Mouse (Mus musculus): ENCODE data around the gene Yipf3. TPM values are rescaled to one million over a fixed set of nuclear protein-coding genes. Genes with fewer than 3 reads are reported as not detected.

The Yipf3 gene
- polyA plus RNA-seq, 1 experiment = 143 TPM

- Histone ChIP-seq H3K27ac (ENCODE audit: insufficient read depth, low read depth, low read length) (no peak overlapping the region), H3K4me3 (ENCODE audit: insufficient read depth, low read length) (no peak overlapping the region), H3K4me1 (ENCODE audit: control insufficient read depth, insufficient read depth, low read length) (no peaks in the 10 kb centered on the region)
- TF ChIP-seq POLR2A (IDR thresholded peaks at IDR 0.05; ENCODE audit: borderline replicate concordance, low read depth, low read length) (no peak), CTCF (IDR thresholded peaks at IDR 0.05; ENCODE audit: low read depth, low read length) (no peak)
Measured at GRCm38 (mm10) chr17:46237480-46237879, 10.4 kb upstream of the Yipf3 start.

DNA sequence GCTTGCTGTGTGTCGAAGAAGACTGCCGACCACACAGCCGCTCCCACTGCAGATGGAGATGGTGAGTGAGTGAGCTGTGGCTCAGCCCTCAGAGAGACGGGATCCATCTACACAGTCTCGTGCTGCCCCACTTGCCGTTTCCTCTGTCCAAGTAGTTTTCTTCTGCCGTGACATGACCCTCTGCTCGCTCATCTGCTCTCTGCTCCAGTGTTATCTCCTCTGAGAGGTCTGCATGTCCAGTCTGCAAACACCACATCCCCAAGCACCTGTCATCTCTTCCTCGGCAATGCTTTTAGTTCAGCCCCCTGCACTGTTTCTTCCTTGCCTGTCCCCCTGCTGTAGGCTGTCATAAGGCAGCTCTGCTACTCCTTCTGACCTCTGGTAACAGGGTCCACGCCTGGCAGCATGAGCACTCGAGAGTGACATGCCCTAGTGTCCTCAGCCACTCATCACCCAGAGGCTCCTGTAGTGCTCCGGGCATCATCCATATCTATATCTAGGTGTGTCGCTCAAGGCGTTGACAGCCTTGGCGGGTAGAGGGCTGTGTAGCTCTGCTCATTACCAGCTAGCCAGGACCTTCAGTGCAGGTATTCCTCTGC lies 8.3 kb upstream of the Yipf3 start:
- no peak overlapping the region for H3K27ac ChIP-seq (ENCODE audit: insufficient read depth, low read depth, low read length)
- H3K4me1 ChIP-seq (ENCODE audit: control insufficient read depth, insufficient read depth, low read length) = no peaks in the 10 kb centered on the region
- no peak overlapping the region for H3K4me3 ChIP-seq (ENCODE audit: insufficient read depth, low read length)
- TF ChIP-seq POLR2A (IDR thresholded peaks at IDR 0.05; ENCODE audit: borderline replicate concordance, low read depth, low read length) = no peak
- TF ChIP-seq CTCF (IDR thresholded peaks at IDR 0.05; ENCODE audit: low read depth, low read length) = no peak

DNA sequence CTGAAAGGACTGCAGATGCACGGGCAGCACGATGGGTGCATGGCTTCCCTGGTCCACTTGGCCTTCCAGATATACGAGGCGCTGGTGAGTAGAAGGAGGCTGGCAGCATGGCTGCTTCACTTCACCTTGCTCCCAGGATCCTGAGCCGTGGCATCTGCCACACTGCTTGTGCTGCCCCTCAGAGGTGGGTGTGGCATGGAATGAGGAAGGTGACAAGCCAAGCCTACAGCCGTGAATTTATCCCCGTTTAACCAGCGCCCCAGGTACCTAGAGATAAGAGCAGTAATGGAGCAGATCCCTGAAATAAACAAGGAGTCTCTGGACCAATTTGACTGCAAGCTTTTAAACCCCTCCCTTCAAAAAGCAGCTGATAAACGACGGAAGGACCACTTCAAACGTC lies 6.4 kb upstream of the Yipf3 start:
- no peak for TF ChIP-seq CTCF (IDR thresholded peaks at IDR 0.05; ENCODE audit: low read depth, low read length)

GRCm38 (mm10) chr17:46242274-46242673 lies 5.6 kb upstream of the Yipf3 start:
- no peak for TF ChIP-seq POLR2A (IDR thresholded peaks at IDR 0.05; ENCODE audit: borderline replicate concordance, low read depth, low read length)
- TF ChIP-seq CTCF (IDR thresholded peaks at IDR 0.05; ENCODE audit: low read depth, low read length) = no peak
- H3K27ac ChIP-seq (ENCODE audit: insufficient read depth, low read depth, low read length) = no peak overlapping the region
- H3K4me1 ChIP-seq (ENCODE audit: control insufficient read depth, insufficient read depth, low read length) = peaks cover 6% of the 10 kb centered on the region
- H3K4me3 ChIP-seq (ENCODE audit: insufficient read depth, low read length) = no peak overlapping the region

More for the DNA sequence above, 6.4 kb upstream of the Yipf3 start:
- Histone ChIP-seq H3K4me1 (ENCODE audit: control insufficient read depth, insufficient read depth, low read length) (peaks cover under 1% of the 10 kb centered on the region), H3K27ac (ENCODE audit: insufficient read depth, low read depth, low read length) (no peak overlapping the region), H3K4me3 (ENCODE audit: insufficient read depth, low read length) (no peak overlapping the region)

DNA sequence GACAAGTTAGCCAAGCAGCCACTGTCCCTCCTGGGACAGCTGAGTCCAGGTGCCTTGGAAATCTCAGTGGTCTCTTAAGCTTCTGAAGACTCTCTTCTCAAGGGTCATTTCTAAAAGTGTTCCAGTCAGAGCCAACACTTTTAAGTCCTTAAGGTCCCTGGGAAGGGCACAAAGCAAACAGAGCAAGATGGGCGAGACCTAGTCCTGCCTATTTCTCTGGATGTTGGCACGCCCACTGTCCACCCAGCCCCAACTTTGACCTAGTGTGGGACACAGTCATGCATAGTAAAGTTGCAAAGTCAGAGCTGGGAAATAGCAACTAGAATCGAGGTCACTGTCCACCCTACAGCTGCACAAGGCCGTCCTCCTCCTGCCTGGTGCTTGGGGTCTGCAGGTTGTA lies 4.9 kb upstream of the Yipf3 start:
- Histone ChIP-seq H3K4me3 (ENCODE audit: insufficient read depth, low read length) (no peak overlapping the region), H3K4me1 (ENCODE audit: control insufficient read depth, insufficient read depth, low read length) (peaks cover 6% of the 10 kb centered on the region), H3K27ac (ENCODE audit: insufficient read depth, low read depth, low read length) (no peak overlapping the region)
- TF ChIP-seq POLR2A (IDR thresholded peaks at IDR 0.05; ENCODE audit: borderline replicate concordance, low read depth, low read length) = no peak
- TF ChIP-seq CTCF (IDR thresholded peaks at IDR 0.05; ENCODE audit: low read depth, low read length) = no peak

DNA sequence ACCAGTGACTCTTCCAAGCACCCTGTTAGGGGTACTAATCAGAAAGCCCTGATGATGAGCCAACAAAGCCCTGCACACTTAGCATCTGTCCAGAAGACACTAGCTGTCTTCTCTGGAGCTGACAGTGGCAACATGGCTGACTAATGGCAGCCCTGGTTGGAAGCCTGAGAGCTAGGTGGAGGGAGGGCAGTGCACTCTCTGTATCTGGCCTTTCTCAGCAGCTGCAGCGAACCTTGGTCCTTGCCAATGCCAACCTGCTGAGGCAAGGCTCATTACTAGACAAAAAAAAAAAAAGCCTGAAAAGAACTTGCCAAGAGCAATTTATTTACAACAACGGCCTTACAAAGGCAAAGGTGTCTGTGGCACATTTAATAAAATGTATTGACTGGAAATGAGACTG lies 4.3 kb upstream of the Yipf3 start:
- Histone ChIP-seq H3K27ac (ENCODE audit: insufficient read depth, low read depth, low read length) (no peak overlapping the region), H3K4me1 (ENCODE audit: control insufficient read depth, insufficient read depth, low read length) (peaks cover 6% of the 10 kb centered on the region), H3K4me3 (ENCODE audit: insufficient read depth, low read length) (no peak overlapping the region)
- no peak for TF ChIP-seq CTCF (IDR thresholded peaks at IDR 0.05; ENCODE audit: low read depth, low read length)
- no peak for TF ChIP-seq POLR2A (IDR thresholded peaks at IDR 0.05; ENCODE audit: borderline replicate concordance, low read depth, low read length)

DNA sequence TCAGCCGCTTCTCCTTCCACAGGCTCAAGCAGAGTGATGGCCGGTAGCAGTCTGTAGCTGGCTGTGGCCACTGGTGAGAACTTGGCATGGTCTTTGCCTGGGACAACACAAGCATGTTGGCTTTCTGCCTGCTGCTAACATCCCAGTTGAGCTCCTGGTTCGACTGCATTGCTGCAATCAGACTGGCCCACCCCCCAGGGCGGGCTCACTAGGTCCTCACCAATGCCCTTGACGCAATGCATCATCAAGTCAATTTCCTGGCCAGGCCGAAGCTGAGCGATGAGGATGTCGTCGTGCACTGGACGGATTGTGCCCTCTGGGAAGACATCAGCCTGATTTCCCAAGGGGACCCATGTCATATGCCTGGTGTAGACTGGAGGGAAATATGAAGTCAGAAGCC lies 3.3 kb upstream of the Yipf3 start:
- Histone ChIP-seq H3K4me1 (ENCODE audit: control insufficient read depth, insufficient read depth, low read length) (peaks cover 9% of the 10 kb centered on the region), H3K27ac (ENCODE audit: insufficient read depth, low read depth, low read length) (no peak overlapping the region), H3K4me3 (ENCODE audit: insufficient read depth, low read length) (no peak overlapping the region)
- no peak for TF ChIP-seq CTCF (IDR thresholded peaks at IDR 0.05; ENCODE audit: low read depth, low read length)

GRCm38 (mm10) chr17:46248189-46248522 lies 276 bp downstream of the Yipf3 start:
- TF ChIP-seq POLR2A (IDR thresholded peaks at IDR 0.05; ENCODE audit: borderline replicate concordance, low read depth, low read length) (no peak), CTCF (IDR thresholded peaks at IDR 0.05; ENCODE audit: low read depth, low read length) (no peak)
- Histone ChIP-seq H3K4me3 (ENCODE audit: insufficient read depth, low read length) (peak overlapping the region; percentile 73), H3K4me1 (ENCODE audit: control insufficient read depth, insufficient read depth, low read length) (peaks cover 9% of the 10 kb centered on the region)

GRCm38 (mm10) chr17:46251174-46251573 lies 3.3 kb downstream of the Yipf3 start:
- Histone ChIP-seq H3K27ac (ENCODE audit: insufficient read depth, low read depth, low read length) (no peak overlapping the region), H3K4me3 (ENCODE audit: insufficient read depth, low read length) (no peak overlapping the region), H3K4me1 (ENCODE audit: control insufficient read depth, insufficient read depth, low read length) (peaks cover 11% of the 10 kb centered on the region)
- TF ChIP-seq CTCF (IDR thresholded peaks at IDR 0.05; ENCODE audit: low read depth, low read length) (no peak), POLR2A (IDR thresholded peaks at IDR 0.05; ENCODE audit: borderline replicate concordance, low read depth, low read length) (no peak)

More at GRCm38 (mm10) chr17:46248189-46248522, 276 bp downstream of the Yipf3 start:
- peak overlapping the region; percentile 40 for H3K27ac ChIP-seq (ENCODE audit: insufficient read depth, low read depth, low read length)

DNA sequence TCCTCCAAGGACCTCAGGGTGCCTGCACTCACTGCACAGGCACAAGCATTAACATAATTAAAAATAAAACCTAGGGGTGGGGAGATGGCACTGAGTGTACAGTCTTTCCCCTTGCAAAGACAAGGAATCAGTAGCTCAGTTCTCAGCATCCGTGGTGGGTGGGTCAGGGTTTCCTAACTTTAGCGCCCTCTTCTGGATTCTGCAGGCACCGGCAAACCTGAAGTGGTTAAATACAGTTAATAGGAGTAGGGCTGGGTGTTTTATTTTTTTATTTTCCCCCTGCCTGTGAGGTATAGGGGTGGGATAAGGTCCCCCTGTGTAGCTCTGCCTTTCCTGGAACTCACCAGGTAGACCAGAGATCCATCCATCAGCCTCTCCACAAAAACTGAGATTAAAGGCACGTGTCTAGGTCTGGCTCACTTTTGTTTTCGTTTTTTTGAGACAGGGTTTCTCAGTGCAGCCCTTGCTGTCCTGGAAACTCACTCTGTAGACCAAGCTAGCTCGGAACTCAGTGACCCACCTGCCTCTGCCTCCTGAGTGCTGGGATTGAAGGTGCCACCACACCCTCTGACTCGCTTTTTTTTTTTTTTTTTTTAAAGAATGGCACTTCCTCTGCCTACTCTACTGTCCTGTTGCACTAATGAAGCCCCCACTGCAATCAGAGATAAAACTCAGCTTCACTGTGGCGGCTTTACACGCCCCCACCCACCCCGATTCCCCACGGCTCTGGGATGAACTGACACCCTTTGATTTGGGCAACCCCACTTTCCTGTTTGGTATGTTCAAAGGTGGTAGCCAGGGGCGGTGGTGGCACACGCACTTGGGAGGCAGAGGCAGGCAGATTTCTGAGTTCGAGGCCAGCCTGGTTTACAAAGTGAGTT lies 4.9 kb downstream of the Yipf3 start:
- no peak overlapping the region for H3K27ac ChIP-seq (ENCODE audit: insufficient read depth, low read depth, low read length)
- H3K4me1 ChIP-seq (ENCODE audit: control insufficient read depth, insufficient read depth, low read length) = peaks cover 6% of the 10 kb centered on the region; the same call in 1 of the 2 replicates
- peak overlapping the region; percentile 60 for H3K4me3 ChIP-seq (ENCODE audit: insufficient read depth, low read length)
- TF ChIP-seq CTCF (IDR thresholded peaks at IDR 0.05; ENCODE audit: low read depth, low read length) (peak; percentile 48), POLR2A (IDR thresholded peaks at IDR 0.05; ENCODE audit: borderline replicate concordance, low read depth, low read length) (no peak)

All from bone marrow macrophage, adult 2 months (primary cell).